Mouse (Mus musculus): ENCODE results near the gene 4930579G24Rik. TPM values are rescaled to one million over a fixed set of nuclear protein-coding genes. Genes with fewer than 3 reads are reported as not detected.

The 4930579G24Rik gene
- total and polyA plus RNA-seq, 2 experiments from 2014 or later = 3.3 to 3.7 TPM

DNA sequence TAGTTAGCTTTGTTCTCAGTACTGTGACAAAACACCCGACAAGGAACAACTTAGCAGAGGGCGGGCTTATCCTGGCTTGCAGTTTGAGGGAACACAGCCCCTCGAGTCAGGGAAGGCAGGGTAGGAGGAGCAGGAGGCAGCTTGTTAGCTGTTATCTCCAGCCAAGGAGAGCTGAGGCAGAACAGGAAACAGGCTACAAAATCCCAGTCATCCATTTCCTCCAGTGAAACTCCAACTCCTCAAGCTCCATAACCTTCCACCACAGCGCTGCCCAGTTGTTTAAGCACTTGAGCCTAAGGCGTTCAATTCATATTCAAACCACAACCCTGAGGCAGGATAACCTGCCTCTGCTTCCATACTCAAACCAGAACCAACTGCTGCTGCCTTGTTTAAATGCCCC, 45.8 kb downstream of the 4930579G24Rik start:
- H3K4me1 ChIP-seq (ENCODE audit: insufficient read depth, low read length) = no peaks in the 10 kb centered on the region
- no peak for TF ChIP-seq CTCF (IDR thresholded peaks at IDR 0.05)
- DNase-seq (ENCODE audit: low spot score) (no peak), ATAC-seq (ENCODE audit: low FRiP score) (no peak)
- no peak overlapping the region for H3K27ac ChIP-seq (ENCODE audit: low read depth, low read length)
- H3K4me2 ChIP-seq (ENCODE audit: low read depth, low read length, poor library complexity, severe bottlenecking) = no peak overlapping the region
- no peaks in the 10 kb centered on the region for H3K36me3 ChIP-seq (ENCODE audit: insufficient read depth, low read length)
- H3K9ac ChIP-seq (replicated peaks; ENCODE audit: low read length, poor library complexity, severe bottlenecking) = no peak overlapping the region
- H3K27me3 ChIP-seq (ENCODE audit: insufficient read depth, low read length) = no peaks in the 10 kb centered on the region
- WGBS = 85% methylated on average over 5 of the region's 5 CpGs
- H3K4me3 ChIP-seq (ENCODE audit: low read depth, low read length) = no peak overlapping the region
- H3K9me3 ChIP-seq (ENCODE audit: low read length) = no peaks in the 10 kb centered on the region

GRCm38 (mm10) chr3:79676411-79676810, 47.5 kb downstream of the 4930579G24Rik start:
- no peak overlapping the region for H3K27ac ChIP-seq (ENCODE audit: low read depth, low read length)
- no peaks in the 10 kb centered on the region for H3K27me3 ChIP-seq (ENCODE audit: insufficient read depth, low read length)
- H3K9ac ChIP-seq (replicated peaks; ENCODE audit: low read length, poor library complexity, severe bottlenecking) = no peak overlapping the region
- H3K4me2 ChIP-seq (ENCODE audit: low read depth, low read length, poor library complexity, severe bottlenecking) = no peak overlapping the region
- 96% methylated on average over 3 of the region's 3 CpGs for WGBS
- no peak for ATAC-seq (ENCODE audit: low FRiP score)
- H3K36me3 ChIP-seq (ENCODE audit: insufficient read depth, low read length) = no peaks in the 10 kb centered on the region
- H3K4me3 ChIP-seq (ENCODE audit: low read depth, low read length) = no peak overlapping the region
- no peak for DNase-seq (ENCODE audit: low spot score)
- no peak for TF ChIP-seq CTCF (IDR thresholded peaks at IDR 0.05)
- no peaks in the 10 kb centered on the region for H3K4me1 ChIP-seq (ENCODE audit: insufficient read depth, low read length)
- no peaks in the 10 kb centered on the region for H3K9me3 ChIP-seq (ENCODE audit: low read length)

Other genes with a start within 250 kb of the 4930579G24Rik start
- 30.3 and 35.7 TPM in 2 replicates for gene Fnip2, start 61.3 kb upstream of the 4930579G24Rik start, total RNA-seq (2014; rRNA removed)
- 5.2 and 6.9 TPM in 2 replicates for gene Fnip2, start 61.3 kb upstream of the 4930579G24Rik start, polyA plus RNA-seq (2015; fragmentation: Nextera tagmentation; extraction: Ambion mirVana)
- 67.6 and 68.4 TPM in 2 replicates for gene Ppid, start 37.7 kb upstream of the 4930579G24Rik start, total RNA-seq (2014; rRNA removed)
- gene Ppid, start 37.7 kb upstream of the 4930579G24Rik start, polyA plus RNA-seq (2015; fragmentation: Nextera tagmentation; extraction: Ambion mirVana) = 121 and 123 TPM in 2 replicates
- 21.8 and 26.7 TPM in 2 replicates for gene Etfdh, start 421 bp downstream of the 4930579G24Rik start, total RNA-seq (2014; rRNA removed)
- 36.0 and 38.9 TPM in 2 replicates for gene Etfdh, start 421 bp downstream of the 4930579G24Rik start, polyA plus RNA-seq (2015; fragmentation: Nextera tagmentation; extraction: Ambion mirVana)
- gene Rxfp1, start 108.8 kb downstream of the 4930579G24Rik start, total RNA-seq (2014; rRNA removed) = 0.49 and 0.90 TPM in 2 replicates
- gene Rxfp1, start 108.8 kb downstream of the 4930579G24Rik start, polyA plus RNA-seq (2015; fragmentation: Nextera tagmentation; extraction: Ambion mirVana) = 0.19 and 0.27 TPM in 2 replicates
- 1.2 and 1.9 TPM in 2 replicates for gene Tmem144, start 223.7 kb downstream of the 4930579G24Rik start, total RNA-seq (2014; rRNA removed)
- 1.8 and 2.4 TPM in 2 replicates for gene Tmem144, start 223.7 kb downstream of the 4930579G24Rik start, polyA plus RNA-seq (2015; fragmentation: Nextera tagmentation; extraction: Ambion mirVana)